Mouse (Mus musculus) liver (tissue): ENCODE data around the gene Plin3.

Experiments
- DNase-seq: peaks from one replicate; pipeline ENCODE4 v3.0.0-alpha.2; 2020; ENCODE audit warnings: mixed read lengths

Plin3 gene

GRCm38 (mm10) chr17:56300186-56300585, 7.5 kb upstream of the Plin3 start, which contains the start of gene Arrdc5:
Gene Arrdc5 (minus strand): TSS chr17:56300286.
- DNase-seq = no peak

- no peak for DNase-seq
Observed at GRCm38 (mm10) chr17:56298238-56298637, 5.6 kb upstream of the Plin3 start.

- DNase-seq = no peak
Observed at GRCm38 (mm10) chr17:56296201-56296600, 3.5 kb upstream of the Plin3 start.

GRCm38 (mm10) chr17:56294241-56294640, 1.6 kb upstream of the Plin3 start:
- DNase-seq = no peak

GRCm38 (mm10) chr17:56293291-56293690, 618 bp upstream of the Plin3 start:
- DNase-seq = no peak

- no peak for DNase-seq
Observed at GRCm38 (mm10) chr17:56291826-56292475, 722 bp downstream of the Plin3 start.

GRCm38 (mm10) chr17:56291171-56291511, 1.5 kb downstream of the Plin3 start:
- peak; percentile 90 for DNase-seq

- DNase-seq = peak; percentile 96
Observed at GRCm38 (mm10) chr17:56290388-56291170, 2.1 kb downstream of the Plin3 start.

GRCm38 (mm10) chr17:56289371-56290331, 3.0 kb downstream of the Plin3 start:
- peak; percentile 76 for DNase-seq

- no peak for DNase-seq
Observed at GRCm38 (mm10) chr17:56288866-56289265, 3.8 kb downstream of the Plin3 start.

GRCm38 (mm10) chr17:56287830-56288229, 4.8 kb downstream of the Plin3 start:
- peak; percentile 84 for DNase-seq

- no peak for DNase-seq
Observed at GRCm38 (mm10) chr17:56285995-56286394, 6.7 kb downstream of the Plin3 start.

- no peak for DNase-seq
Observed at GRCm38 (mm10) chr17:56283316-56283715, 9.4 kb downstream of the Plin3 start.

- no peak for DNase-seq
Observed at GRCm38 (mm10) chr17:56282802-56283201, 9.9 kb downstream of the Plin3 start.

- peak; percentile 57 for DNase-seq
Observed at GRCm38 (mm10) chr17:56281193-56281592, 11.5 kb downstream of the Plin3 start.

GRCm38 (mm10) chr17:56279481-56280155, 13.1 kb downstream of the Plin3 start:
- no peak for DNase-seq

- DNase-seq = no peak
Observed at GRCm38 (mm10) chr17:56278340-56278739, 14.3 kb downstream of the Plin3 start.

- no peak for DNase-seq
Observed at GRCm38 (mm10) chr17:56277567-56277893, 15.1 kb downstream of the Plin3 start.

GRCm38 (mm10) chr17:56276643-56277566, 15.8 kb downstream of the Plin3 start, which contains the start of gene Ticam1:
Gene Ticam1 (minus strand): TSS chr17:56276786.
- DNase-seq = peak; percentile 97

GRCm38 (mm10) chr17:56275842-56276480, 16.7 kb downstream of the Plin3 start:
- DNase-seq = peak; percentile 58

- DNase-seq = no peak
Observed at GRCm38 (mm10) chr17:56273986-56274385, 18.7 kb downstream of the Plin3 start.
